Mouse (Mus musculus): ENCODE measurements at regions not wholly inside any gene's neighbourhood (a gene's known extent, or its start where the extent isn't known, plus 50 kb on each side); places are given as distances from the start of the nearest gene placed in this dataset.

GRCm38 (mm10) chr2:74168776-74169570, 257.8 kb upstream of the Atp5g3 start:
- H3K4me3 ChIP-seq (replicated peaks; ENCODE audit: low read length), result no peak overlapping the region
- H3K9ac ChIP-seq, result 0 out of 2 replicates have a peak overlapping the region, but pooled peaks have one; percentile 3
- DNase-seq (ENCODE audit: low spot score), result peak; percentile 48
- peaks cover 12% of the 10 kb centered on the region for H3K4me1 ChIP-seq (replicated peaks; ENCODE audit: control insufficient read depth, insufficient read depth, low read length)
- WGBS, result 20% methylated on average over 16 of the region's 16 CpGs
- peak overlapping the region; percentile 13 for H3K4me2 ChIP-seq (replicated peaks)
- peak; percentile 78; the same call in 1 of the 2 replicates for ATAC-seq (ENCODE audit: low FRiP score)
- H3K27me3 ChIP-seq (ENCODE audit: control insufficient read depth, insufficient read depth, low read length), result no peaks in the 10 kb centered on the region
- no peaks in the 10 kb centered on the region for H3K36me3 ChIP-seq (replicated peaks; ENCODE audit: control insufficient read depth, insufficient read depth)
- no peaks in the 10 kb centered on the region for H3K9me3 ChIP-seq (ENCODE audit: control insufficient read depth, low read length)
- H3K27ac ChIP-seq, result no peak overlapping the region

GRCm38 (mm10) chr2:74168307-74168706, 257.2 kb upstream of the Atp5g3 start:
- no peaks in the 10 kb centered on the region for H3K27me3 ChIP-seq (ENCODE audit: control insufficient read depth, insufficient read depth, low read length)
- no peaks in the 10 kb centered on the region for H3K9me3 ChIP-seq (ENCODE audit: control insufficient read depth, low read length)
- no peak overlapping the region for H3K4me2 ChIP-seq (replicated peaks)
- H3K4me1 ChIP-seq (replicated peaks; ENCODE audit: control insufficient read depth, insufficient read depth, low read length), result peaks cover 12% of the 10 kb centered on the region
- H3K36me3 ChIP-seq (replicated peaks; ENCODE audit: control insufficient read depth, insufficient read depth), result no peaks in the 10 kb centered on the region
- no peak overlapping the region for H3K9ac ChIP-seq
- ATAC-seq (ENCODE audit: low FRiP score) (no peak), DNase-seq (ENCODE audit: low spot score) (no peak)
- no peak overlapping the region; the same call in 1 of the 2 replicates for H3K27ac ChIP-seq
- no peak overlapping the region for H3K4me3 ChIP-seq (replicated peaks; ENCODE audit: low read length)
- WGBS, result 75% methylated on average over 17 of the region's 17 CpGs

- Histone ChIP-seq H3K9ac (no peak overlapping the region), H3K27me3 (ENCODE audit: control insufficient read depth, insufficient read depth, low read length) (no peaks in the 10 kb centered on the region), H3K36me3 (replicated peaks; ENCODE audit: control insufficient read depth, insufficient read depth) (no peaks in the 10 kb centered on the region), H3K27ac (no peak overlapping the region), H3K9me3 (ENCODE audit: control insufficient read depth, low read length) (no peaks in the 10 kb centered on the region), H3K4me2 (replicated peaks) (no peak overlapping the region), H3K4me3 (replicated peaks; ENCODE audit: low read length) (no peak overlapping the region), H3K4me1 (replicated peaks; ENCODE audit: control insufficient read depth, insufficient read depth, low read length) (peaks cover 19% of the 10 kb centered on the region)
- ATAC-seq (ENCODE audit: low FRiP score), result no peak
- WGBS, result 86% methylated on average over 6 of the region's 6 CpGs
- no peak for DNase-seq (ENCODE audit: low spot score)
Observed at GRCm38 (mm10) chr2:74154062-74154461, 242.9 kb upstream of the Atp5g3 start.

GRCm38 (mm10) chr2:74153247-74153850, 242.2 kb upstream of the Atp5g3 start:
- Histone ChIP-seq H3K36me3 (replicated peaks; ENCODE audit: control insufficient read depth, insufficient read depth) (no peaks in the 10 kb centered on the region), H3K4me3 (replicated peaks; ENCODE audit: low read length) (no peak overlapping the region), H3K27me3 (ENCODE audit: control insufficient read depth, insufficient read depth, low read length) (no peaks in the 10 kb centered on the region), H3K27ac (peak overlapping the region; percentile 73), H3K4me1 (replicated peaks; ENCODE audit: control insufficient read depth, insufficient read depth, low read length) (peaks cover 19% of the 10 kb centered on the region), H3K9me3 (ENCODE audit: control insufficient read depth, low read length) (no peaks in the 10 kb centered on the region), H3K9ac (peak overlapping the region; percentile 38), H3K4me2 (replicated peaks) (no peak overlapping the region)
- WGBS, result 36% methylated on average over 5 of the region's 5 CpGs
- ATAC-seq (ENCODE audit: low FRiP score), result peak; percentile 27; the same call in 1 of the 2 replicates
- DNase-seq (ENCODE audit: low spot score), result no peak

GRCm38 (mm10) chr2:74152534-74153246, 241.6 kb upstream of the Atp5g3 start:
- peak; percentile 78; the same call in 1 of the 2 replicates for ATAC-seq (ENCODE audit: low FRiP score)
- Histone ChIP-seq H3K4me1 (replicated peaks; ENCODE audit: control insufficient read depth, insufficient read depth, low read length) (peaks cover 19% of the 10 kb centered on the region), H3K4me2 (replicated peaks) (peak overlapping the region; percentile 28; the same call in 1 of the 2 replicates), H3K4me3 (replicated peaks; ENCODE audit: low read length) (no peak overlapping the region), H3K27ac (peak overlapping the region; percentile 73), H3K36me3 (replicated peaks; ENCODE audit: control insufficient read depth, insufficient read depth) (no peaks in the 10 kb centered on the region), H3K9me3 (ENCODE audit: control insufficient read depth, low read length) (no peaks in the 10 kb centered on the region), H3K9ac (peak overlapping the region; percentile 38), H3K27me3 (ENCODE audit: control insufficient read depth, insufficient read depth, low read length) (no peaks in the 10 kb centered on the region)
- 21% methylated on average over 8 of the region's 8 CpGs for WGBS
- DNase-seq (ENCODE audit: low spot score), result no peak

GRCm38 (mm10) chr2:74147193-74147592, 236.1 kb upstream of the Atp5g3 start:
- H3K4me1 ChIP-seq (replicated peaks; ENCODE audit: control insufficient read depth, insufficient read depth, low read length), result peaks cover 7% of the 10 kb centered on the region; the same call in 1 of the 2 replicates
- H3K27me3 ChIP-seq (ENCODE audit: control insufficient read depth, insufficient read depth, low read length), result no peaks in the 10 kb centered on the region
- H3K36me3 ChIP-seq (replicated peaks; ENCODE audit: control insufficient read depth, insufficient read depth), result no peaks in the 10 kb centered on the region
- no peaks in the 10 kb centered on the region for H3K9me3 ChIP-seq (ENCODE audit: control insufficient read depth, low read length)
- ATAC-seq (ENCODE audit: low FRiP score) (no peak), DNase-seq (ENCODE audit: low spot score) (no peak)
- WGBS, result 82% methylated on average over 4 of the region's 4 CpGs
- H3K27ac ChIP-seq, result no peak overlapping the region
- no peak overlapping the region for H3K4me3 ChIP-seq (replicated peaks; ENCODE audit: low read length)
- H3K4me2 ChIP-seq (replicated peaks), result no peak overlapping the region
- H3K9ac ChIP-seq, result no peak overlapping the region

- peak; percentile 77 for ATAC-seq (ENCODE audit: low FRiP score)
Observed at GRCm38 (mm10) chr2:74136624-74137003, 225.5 kb upstream of the Atp5g3 start.

GRCm38 (mm10) chr2:74135963-74136623, 225.0 kb upstream of the Atp5g3 start:
- 0 out of 2 replicates have a peak overlapping the region, but pooled peaks have one; percentile 2 for H3K4me2 ChIP-seq (replicated peaks)
- no peaks in the 10 kb centered on the region for H3K36me3 ChIP-seq (replicated peaks; ENCODE audit: control insufficient read depth, insufficient read depth)
- no peak overlapping the region for H3K9ac ChIP-seq
- WGBS, result 29% methylated on average over 15 of the region's 15 CpGs
- no peak for DNase-seq (ENCODE audit: low spot score)
- H3K27ac ChIP-seq, result no peak overlapping the region
- peak; percentile 43; the same call in 1 of the 2 replicates for ATAC-seq (ENCODE audit: low FRiP score)
- H3K27me3 ChIP-seq (ENCODE audit: control insufficient read depth, insufficient read depth, low read length), result no peaks in the 10 kb centered on the region
- H3K4me3 ChIP-seq (replicated peaks; ENCODE audit: low read length), result no peak overlapping the region
- no peaks in the 10 kb centered on the region for H3K9me3 ChIP-seq (ENCODE audit: control insufficient read depth, low read length)
- peaks cover 19% of the 10 kb centered on the region for H3K4me1 ChIP-seq (replicated peaks; ENCODE audit: control insufficient read depth, insufficient read depth, low read length)

More at GRCm38 (mm10) chr2:74136624-74137003, 225.5 kb upstream of the Atp5g3 start:
- Histone ChIP-seq H3K36me3 (replicated peaks; ENCODE audit: control insufficient read depth, insufficient read depth) (no peaks in the 10 kb centered on the region), H3K9ac (no peak overlapping the region), H3K9me3 (ENCODE audit: control insufficient read depth, low read length) (no peaks in the 10 kb centered on the region), H3K27ac (no peak overlapping the region), H3K4me2 (replicated peaks) (0 out of 2 replicates have a peak overlapping the region, but pooled peaks have one; percentile 2), H3K4me1 (replicated peaks; ENCODE audit: control insufficient read depth, insufficient read depth, low read length) (peaks cover 19% of the 10 kb centered on the region), H3K27me3 (ENCODE audit: control insufficient read depth, insufficient read depth, low read length) (no peaks in the 10 kb centered on the region), H3K4me3 (replicated peaks; ENCODE audit: low read length) (no peak overlapping the region)
- 17% methylated on average over 9 of the region's 9 CpGs for WGBS
- peak; percentile 55 for DNase-seq (ENCODE audit: low spot score)

Measured in hindbrain, embryonic 14.5 days (tissue).